ENCODE assay signal across 9 mouse cellular contexts in the genomic region with DNA sequence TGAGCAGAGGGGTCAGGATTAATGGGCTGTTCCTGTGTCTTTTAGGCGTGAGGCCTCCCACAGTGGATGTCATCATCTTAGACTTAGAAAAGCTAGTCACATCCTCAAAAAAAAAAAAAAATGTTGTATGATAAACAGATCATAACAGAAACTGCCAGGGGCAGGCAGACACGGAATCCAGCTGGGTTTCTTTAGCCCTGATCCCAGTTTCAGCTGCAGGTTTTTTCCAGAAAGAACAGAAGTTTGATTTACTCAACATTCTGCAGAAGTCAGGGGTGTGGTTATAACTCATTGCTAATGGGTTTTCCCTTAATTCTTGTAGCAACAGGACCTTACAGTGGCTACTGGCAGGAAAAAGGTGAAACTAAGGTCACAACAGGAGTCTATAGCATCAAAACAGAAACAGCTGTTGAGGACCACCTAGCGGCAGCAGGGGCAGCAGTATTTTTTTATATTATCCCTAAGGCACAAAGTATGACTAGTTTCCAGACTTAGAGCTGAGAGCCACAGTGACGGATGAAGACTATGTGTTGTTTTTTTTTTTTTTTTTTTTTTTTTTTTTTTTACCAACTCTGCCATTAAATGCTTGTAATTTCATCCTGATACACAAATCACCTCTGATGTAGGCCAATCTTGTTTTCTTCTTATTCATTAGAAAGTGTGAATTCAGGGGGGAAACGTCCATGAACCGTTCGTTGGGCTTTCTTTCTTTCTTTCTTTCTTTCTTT.
DNase-seq lines count a peak whose midpoint lies in the region; ATAC-seq and TF ChIP-seq lines count a peak whose summit lies in the region.
"Had no signal": no experiment of that assay in that cellular context is flagged by ENCODE, and none has a peak within 500 bp of the region (broad histone marks: within the 10 kb centered on the region; RNA-seq: fewer than 3 reads in every experiment).

No protein-coding gene starts in this region.

- H3K4me3 ChIP-seq in embryonic facial prominence, embryonic 11.5 days (ENCODE audit: low read depth, low read length): no peak overlapping the region
- H3K4me3 ChIP-seq in intestine, embryonic 14.5 days (ENCODE audit: low read depth, low read length): no peak overlapping the region
- no peak overlapping the region for H3K4me3 ChIP-seq in lung, postnatal 0 days (ENCODE audit: low read depth, low read length)
- H3K4me3 ChIP-seq in thymus, adult 2 months (ENCODE audit: control insufficient read depth, insufficient read depth, low read length): no peak overlapping the region
- H3K4me3 ChIP-seq: liver, embryonic 13.5 days had no signal

- TF ChIP-seq POLR2A in thymus, adult 2 months (IDR thresholded peaks at IDR 0.05; ENCODE audit: control insufficient read depth, extremely low read depth, insufficient read depth, low read length, poor library complexity): no peak

- TF ChIP-seq CTCF in lung, postnatal 0 days (IDR thresholded peaks at IDR 0.05): peak; percentile 44
- TF ChIP-seq CTCF in thymus, adult 2 months (IDR thresholded peaks at IDR 0.05; ENCODE audit: borderline replicate concordance, control insufficient read depth, extremely low read depth, insufficient read depth, low read length, poor library complexity): no peak

- 48% methylated on average over 7 of the region's 7 CpGs for WGBS in embryonic facial prominence, embryonic 11.5 days
- WGBS in intestine, embryonic 14.5 days: 41% methylated on average over 7 of the region's 7 CpGs
- WGBS in lung, postnatal 0 days: 44% methylated on average over 7 of the region's 7 CpGs
- WGBS in thymus, adult 2 months: 82% methylated on average over 7 of the region's 7 CpGs

- 0 out of 2 replicates have a peak overlapping the region, but pooled peaks have one; percentile 35 for H3K27ac ChIP-seq in embryonic facial prominence, embryonic 11.5 days (replicated peaks; ENCODE audit: low read depth, low read length)
- peak overlapping the region; percentile 82 for H3K27ac ChIP-seq in intestine, embryonic 14.5 days (ENCODE audit: low read depth)
- peak overlapping the region; percentile 88 for H3K27ac ChIP-seq in lung, postnatal 0 days (ENCODE audit: low read length)
- no peak overlapping the region for H3K27ac ChIP-seq in thymus, adult 2 months (ENCODE audit: control insufficient read depth, insufficient read depth, low read length)
- H3K27ac ChIP-seq: liver, embryonic 13.5 days had no signal

- no peak overlapping the region for H3K4me2 ChIP-seq in embryonic facial prominence, embryonic 11.5 days (ENCODE audit: low read depth, low read length)
- no peak overlapping the region for H3K4me2 ChIP-seq in intestine, embryonic 14.5 days (ENCODE audit: low read length)
- no peak overlapping the region for H3K4me2 ChIP-seq in lung, postnatal 0 days (replicated peaks; ENCODE audit: low read depth, low read length)

- TF ChIP-seq EP300 in lung, postnatal 0 days (IDR thresholded peaks at IDR 0.05): peak; percentile 62

- H3K4me1 ChIP-seq in embryonic facial prominence, embryonic 11.5 days (ENCODE audit: control insufficient read depth, insufficient read depth, low read length): peaks cover 5% of the 10 kb centered on the region
- peaks cover 15% of the 10 kb centered on the region for H3K4me1 ChIP-seq in intestine, embryonic 14.5 days (replicated peaks; ENCODE audit: control insufficient read depth, insufficient read depth, low read length)
- H3K4me1 ChIP-seq in lung, postnatal 0 days (ENCODE audit: insufficient read depth, low read depth, low read length): peaks cover 12% of the 10 kb centered on the region
- H3K4me1 ChIP-seq in thymus, adult 2 months (replicated peaks; ENCODE audit: control insufficient read depth, insufficient read depth, low read length): peaks cover 20% of the 10 kb centered on the region

- H3K9ac ChIP-seq in embryonic facial prominence, embryonic 11.5 days (replicated peaks; ENCODE audit: low read length): no peak overlapping the region
- no peak overlapping the region for H3K9ac ChIP-seq in intestine, embryonic 14.5 days (ENCODE audit: low read length)
- H3K9ac ChIP-seq in lung, postnatal 0 days (replicated peaks; ENCODE audit: low read depth): no peak overlapping the region

- H3K9me3 ChIP-seq in embryonic facial prominence, embryonic 11.5 days (replicated peaks; ENCODE audit: control insufficient read depth, low read length): no peaks in the 10 kb centered on the region
- no peaks in the 10 kb centered on the region for H3K9me3 ChIP-seq in intestine, embryonic 14.5 days (ENCODE audit: control insufficient read depth, low read length)
- no peaks in the 10 kb centered on the region for H3K9me3 ChIP-seq in lung, postnatal 0 days (ENCODE audit: low read length)
- H3K9me3 ChIP-seq: liver, embryonic 13.5 days had no signal

- peak; percentile 70 for DNase-seq in MN1 (ENCODE audit: low spot score)
- peak; percentile 74 for DNase-seq in embryonic facial prominence, embryonic 11.5 days (ENCODE audit: low spot score)
- peak; percentile 61 for DNase-seq in intestine, embryonic 14.5 days (ENCODE audit: low spot score)
- DNase-seq in lung, postnatal 0 days (ENCODE audit: low spot score): peak; percentile 91
- no peak for DNase-seq in cerebellum, postnatal 14 days
- DNase-seq in left cerebral cortex, postnatal 4 days: no peak
- DNase-seq in thymus, adult 2 months: no peak
- DNase-seq in spleen, adult 18-20 months: no peak
- DNase-seq: liver, embryonic 13.5 days had no signal

- 0 out of 2 replicates have a peak, but pooled peaks have one; percentile 9 for ATAC-seq in embryonic facial prominence, embryonic 11.5 days (replicated peaks; ENCODE audit: insufficient number of reproducible peaks, low FRiP score, low TSS enrichment, low read depth)
- no peak for ATAC-seq in intestine, embryonic 14.5 days (replicated peaks; ENCODE audit: low FRiP score, low TSS enrichment, low read depth)
- ATAC-seq in lung, postnatal 0 days: peak; percentile 25

- no peaks in the 10 kb centered on the region for H3K36me3 ChIP-seq in embryonic facial prominence, embryonic 11.5 days (replicated peaks; ENCODE audit: control insufficient read depth, insufficient read depth, low read depth, low read length)
- H3K36me3 ChIP-seq in intestine, embryonic 14.5 days (ENCODE audit: control insufficient read depth, insufficient read depth, low read length): no peaks in the 10 kb centered on the region
- no peaks in the 10 kb centered on the region for H3K36me3 ChIP-seq in lung, postnatal 0 days (ENCODE audit: insufficient read depth, low read length)
- no peaks in the 10 kb centered on the region for H3K36me3 ChIP-seq in thymus, adult 2 months (ENCODE audit: control insufficient read depth, insufficient read depth, low read length)
- H3K36me3 ChIP-seq: liver, embryonic 13.5 days had no signal

- no peaks in the 10 kb centered on the region for H3K27me3 ChIP-seq in embryonic facial prominence, embryonic 11.5 days (ENCODE audit: control insufficient read depth, insufficient read depth, low read length)
- no peaks in the 10 kb centered on the region for H3K27me3 ChIP-seq in intestine, embryonic 14.5 days (replicated peaks; ENCODE audit: control insufficient read depth, insufficient read depth, low read length)
- H3K27me3 ChIP-seq in lung, postnatal 0 days (replicated peaks; ENCODE audit: insufficient read depth, low read length): no peaks in the 10 kb centered on the region
- H3K27me3 ChIP-seq in thymus, adult 2 months (ENCODE audit: control insufficient read depth, insufficient read depth, low read length): no peaks in the 10 kb centered on the region
- H3K27me3 ChIP-seq: liver, embryonic 13.5 days had no signal

- intact Hi-C loops in left cerebral cortex, postnatal 4 days (cut with DNase I): loop anchor here (10.0 kb wide), 1 partner anchor 135 kb away; no protein-coding TSS in a partner anchor

Comparison
In these comparisons a context has a peak if more than half of its experiments do, and no peak if none do; other contexts are left out.
1. DNase-seq: peak in MN1 (single experiment), embryonic facial prominence, embryonic 11.5 days (single experiment), intestine, embryonic 14.5 days (single experiment) and lung, postnatal 0 days (single experiment); none in cerebellum, postnatal 14 days (0 of 2), left cerebral cortex, postnatal 4 days (single experiment), thymus, adult 2 months (single experiment) and spleen, adult 18-20 months (0 of 2).